Mouse (Mus musculus) cortical plate, adult 2 months (tissue): Measurements from ENCODE around the gene Kat5. TPM values are rescaled to one million over a fixed set of nuclear protein-coding genes. Genes with fewer than 3 reads are reported as not detected.

ENCODE experiments used
- H3K27ac ChIP-seq: fragments of 200-500 bp; 2 replicates; pipeline ENCODE4 v1.5.1; 2012; ENCODE audit warnings: low read length, control low read depth, inconsistent platforms; ENCODE audit not compliant: insufficient read depth
- H3K4me1 ChIP-seq: fragments of 200-500 bp; 2 replicates; pipeline ENCODE4 v1.6.1; 2011; ENCODE audit warnings: low read length; ENCODE audit not compliant: control insufficient read depth, insufficient read depth
- H3K4me3 ChIP-seq: fragments of 200-500 bp; 2 replicates; pipeline ENCODE4 v1.5.1; 2011; ENCODE audit warnings: mild to moderate bottlenecking, low read length, control low read depth; ENCODE audit not compliant: insufficient read depth
- CTCF ChIP-seq: fragments of 200-500 bp; IDR thresholded peaks from 2 replicates; pipeline ENCODE4 v1.5.1; 2011; ENCODE audit warnings: mild to moderate bottlenecking, control low read depth, low read length; ENCODE audit not compliant: insufficient read depth; ENCODE audit errors: extremely low read depth
- POLR2A ChIP-seq: fragments of 200-500 bp; IDR thresholded peaks from 2 replicates; pipeline ENCODE4 v1.6.1; 2011; ENCODE audit warnings: mild to moderate bottlenecking, low read length, control low read depth; ENCODE audit not compliant: insufficient read depth; ENCODE audit errors: extremely low read depth
- polyA plus RNA-seq: library from polyadenylated mRNA; depleted of rRNA; stranded (reverse); fragments of >200 nt; gene quantifications from 2 replicates; pipeline ENCODE4 v1.2.3, GENCODE M21; 2012

Gene Kat5
- polyA plus RNA-seq, 1 experiment: 115 TPM

GRCm38 (mm10) chr19:5632120-5632519, 22.1 kb upstream of the Kat5 start:
- TF ChIP-seq POLR2A: no peak
- no peak for TF ChIP-seq CTCF
- Histone ChIP-seq H3K4me3 (no peak overlapping the region), H3K4me1 (peaks cover 3% of the 10 kb centered on the region; the same call in 1 of the 2 replicates), H3K27ac (no peak overlapping the region)

- no peak for TF ChIP-seq CTCF
- TF ChIP-seq POLR2A: no peak
- Histone ChIP-seq H3K27ac (no peak overlapping the region), H3K4me3 (no peak overlapping the region), H3K4me1 (no peaks in the 10 kb centered on the region)
These were observed 19.9 kb upstream of the Kat5 start for GRCm38 (mm10) chr19:5629907-5630306.

- H3K4me3 ChIP-seq: no peak overlapping the region
- no peak for TF ChIP-seq CTCF
- no peak for TF ChIP-seq POLR2A
- H3K27ac ChIP-seq: no peak overlapping the region
- H3K4me1 ChIP-seq: no peaks in the 10 kb centered on the region
These were observed 15.3 kb upstream of the Kat5 start for GRCm38 (mm10) chr19:5625311-5625710.

- no peak overlapping the region for H3K4me3 ChIP-seq
- no peak for TF ChIP-seq POLR2A
- TF ChIP-seq CTCF: no peak
- H3K27ac ChIP-seq: no peak overlapping the region
- no peaks in the 10 kb centered on the region for H3K4me1 ChIP-seq
These were observed 11.8 kb upstream of the Kat5 start for GRCm38 (mm10) chr19:5621884-5622283.

GRCm38 (mm10) chr19:5620007-5620406, 10.0 kb upstream of the Kat5 start:
- no peak overlapping the region for H3K27ac ChIP-seq
- H3K4me1 ChIP-seq: no peaks in the 10 kb centered on the region
- TF ChIP-seq CTCF: no peak
- no peak for TF ChIP-seq POLR2A
- H3K4me3 ChIP-seq: no peak overlapping the region

GRCm38 (mm10) chr19:5614953-5615352, 4.9 kb upstream of the Kat5 start:
- TF ChIP-seq CTCF: no peak
- no peak overlapping the region for H3K4me3 ChIP-seq
- H3K4me1 ChIP-seq: peaks cover 2% of the 10 kb centered on the region; the same call in 1 of the 2 replicates
- H3K27ac ChIP-seq: no peak overlapping the region

- Histone ChIP-seq H3K27ac (no peak overlapping the region), H3K4me1 (peaks cover 3% of the 10 kb centered on the region; the same call in 1 of the 2 replicates), H3K4me3 (no peak overlapping the region)
- no peak for TF ChIP-seq POLR2A
- no peak for TF ChIP-seq CTCF
These were observed 2.9 kb upstream of the Kat5 start for GRCm38 (mm10) chr19:5612762-5613411.

- peaks cover 3% of the 10 kb centered on the region; the same call in 1 of the 2 replicates for H3K4me1 ChIP-seq
- TF ChIP-seq CTCF: no peak
- no peak for TF ChIP-seq POLR2A
- H3K27ac ChIP-seq: no peak overlapping the region
- no peak overlapping the region for H3K4me3 ChIP-seq
These were observed 1.9 kb upstream of the Kat5 start for GRCm38 (mm10) chr19:5611973-5612372.

GRCm38 (mm10) chr19:5609171-5609546, 878 bp downstream of the Kat5 start:
- no peak for TF ChIP-seq POLR2A
- TF ChIP-seq CTCF: no peak
- Histone ChIP-seq H3K4me3 (peak overlapping the region; percentile 99), H3K27ac (peak overlapping the region; percentile 84), H3K4me1 (peaks cover 3% of the 10 kb centered on the region; the same call in 1 of the 2 replicates)

GRCm38 (mm10) chr19:5608707-5609106, 1.3 kb downstream of the Kat5 start:
- H3K27ac ChIP-seq: no peak overlapping the region
- H3K4me1 ChIP-seq: peaks cover 3% of the 10 kb centered on the region; the same call in 1 of the 2 replicates
- peak overlapping the region; percentile 99 for H3K4me3 ChIP-seq
- no peak for TF ChIP-seq CTCF
- no peak for TF ChIP-seq POLR2A
